ENCODE assay signal across 22 mouse cellular contexts in the genomic region with DNA sequence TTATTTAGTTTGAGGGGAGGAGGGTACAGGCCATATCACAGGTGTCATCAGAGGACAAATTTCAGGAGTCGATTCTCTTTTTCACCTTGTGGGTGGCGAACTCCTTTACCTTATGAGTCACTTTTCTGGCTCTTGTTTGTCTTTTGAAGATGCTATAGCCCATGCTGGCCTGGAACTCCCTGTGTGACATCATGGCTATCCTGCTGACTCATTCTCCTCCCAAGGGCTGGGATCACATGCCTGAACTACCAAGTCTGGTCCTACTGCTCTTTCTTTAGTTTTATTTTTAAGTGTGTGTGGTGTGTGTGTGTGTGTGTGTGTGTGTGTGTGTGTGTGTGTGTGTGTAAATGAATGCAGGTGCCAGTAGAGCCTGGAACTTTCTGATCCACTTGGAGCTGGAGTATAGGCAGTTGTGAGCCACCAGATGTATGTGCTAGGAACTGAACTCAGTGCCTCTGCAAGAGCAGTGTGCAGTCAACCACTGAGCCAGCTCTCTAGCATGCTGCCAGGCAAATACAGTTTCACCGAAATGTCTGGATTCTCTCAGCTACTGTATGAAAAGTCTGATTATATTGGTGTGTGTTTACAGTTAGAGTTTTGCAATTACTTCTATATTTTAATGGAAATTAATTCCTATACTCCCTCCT. TPM values are rescaled to one million over a fixed set of nuclear protein-coding genes. Genes with fewer than 3 reads are reported as not detected.
DNase-seq lines count a peak whose midpoint lies in the region; ATAC-seq and TF ChIP-seq lines count a peak whose summit lies in the region.
"Had no signal": no experiment of that assay in that cellular context is flagged by ENCODE, and none has a peak within 500 bp of the region (broad histone marks: within the 10 kb centered on the region; RNA-seq: fewer than 3 reads in every experiment).

No protein-coding gene starts in this region.

- no peak for TF ChIP-seq RAD21 in MEL (IDR thresholded peaks at IDR 0.05; ENCODE audit: low read depth, low read length)

- no peak for TF ChIP-seq EP300 in MEL (IDR thresholded peaks at IDR 0.05; ENCODE audit: low read depth in 1 of 2, low read length in 2 of 2)

- peaks cover 0 to 2% of the 10 kb centered on the region in 2 experiments; a peak in 3 of 4 replicates for H3K36me3 ChIP-seq in MEL (ENCODE audit: control insufficient read depth in 1 of 2, insufficient read depth in 2 of 2, low read length in 2 of 2)
- H3K36me3 ChIP-seq in liver, embryonic 12.5 days = no peaks in the 10 kb centered on the region
- no peaks in the 10 kb centered on the region for H3K36me3 ChIP-seq in hindbrain, postnatal 0 days (ENCODE audit: insufficient read depth, low read length)
- H3K36me3 ChIP-seq in forebrain, embryonic 12.5 days (replicated peaks) = no peaks in the 10 kb centered on the region
- H3K36me3 ChIP-seq: forebrain, embryonic 15.5 days; heart, embryonic 10.5 days; lung, embryonic 15.5 days; neural tube, embryonic 15.5 days had no signal

- no peak overlapping the region for H3K27ac ChIP-seq in MEL (ENCODE audit: control insufficient read depth, low read depth, low read length)
- peak overlapping the region; percentile 72 for H3K27ac ChIP-seq in liver, embryonic 12.5 days
- H3K27ac ChIP-seq in hindbrain, postnatal 0 days = no peak overlapping the region
- H3K27ac ChIP-seq in forebrain, embryonic 12.5 days = no peak overlapping the region
- H3K27ac ChIP-seq: forebrain, embryonic 15.5 days; heart, embryonic 10.5 days; lung, embryonic 15.5 days; neural tube, embryonic 15.5 days had no signal

- TF ChIP-seq CTCF in MEL (IDR thresholded peaks at IDR 0.05 in 2 of 3, conservative IDR thresholded peaks at IDR 0.05 in 1 of 3; ENCODE audit: control insufficient read depth in 1 of 3, insufficient read depth in 1 of 3, low read depth in 2 of 3, low read length in 3 of 3, poor library complexity in 1 of 3, severe bottlenecking in 1 of 3) = no peak
- TF ChIP-seq CTCF in hindbrain, postnatal 0 days (IDR thresholded peaks at IDR 0.05; ENCODE audit: low read depth) = no peak

- H3K4me2 ChIP-seq in liver, embryonic 12.5 days = no peak overlapping the region
- no peak overlapping the region for H3K4me2 ChIP-seq in hindbrain, postnatal 0 days (ENCODE audit: low read depth, low read length)
- H3K4me2 ChIP-seq in forebrain, embryonic 12.5 days = no peak overlapping the region
- H3K4me2 ChIP-seq: forebrain, embryonic 15.5 days; lung, embryonic 15.5 days; neural tube, embryonic 15.5 days had no signal

- H3K9ac ChIP-seq in MEL (ENCODE audit: control insufficient read depth, low read depth, low read length, poor library complexity, severe bottlenecking) = no peak overlapping the region
- H3K9ac ChIP-seq in liver, embryonic 12.5 days = no peak overlapping the region
- no peak overlapping the region for H3K9ac ChIP-seq in hindbrain, postnatal 0 days (replicated peaks; ENCODE audit: low read length)
- no peak overlapping the region for H3K9ac ChIP-seq in forebrain, embryonic 12.5 days
- H3K9ac ChIP-seq: forebrain, embryonic 15.5 days; lung, embryonic 15.5 days; neural tube, embryonic 15.5 days had no signal

- H3K9me3 ChIP-seq in MEL (replicated peaks; ENCODE audit: insufficient read depth, low read length) = no peaks in the 10 kb centered on the region
- H3K9me3 ChIP-seq in liver, embryonic 12.5 days (replicated peaks) = no peaks in the 10 kb centered on the region
- no peaks in the 10 kb centered on the region for H3K9me3 ChIP-seq in hindbrain, postnatal 0 days (ENCODE audit: low read length)
- no peaks in the 10 kb centered on the region for H3K9me3 ChIP-seq in forebrain, embryonic 12.5 days
- H3K9me3 ChIP-seq: forebrain, embryonic 15.5 days; heart, embryonic 10.5 days; lung, embryonic 15.5 days; megakaryocyte, embryonic 14.5 days; neural tube, embryonic 15.5 days had no signal

- no peaks in the 10 kb centered on the region for H3K27me3 ChIP-seq in MEL (ENCODE audit: control insufficient read depth in 1 of 2, insufficient read depth in 2 of 2, low read length in 2 of 2)
- no peaks in the 10 kb centered on the region for H3K27me3 ChIP-seq in liver, embryonic 12.5 days (replicated peaks)
- H3K27me3 ChIP-seq in hindbrain, postnatal 0 days (ENCODE audit: insufficient read depth, low read length) = no peaks in the 10 kb centered on the region
- H3K27me3 ChIP-seq in forebrain, embryonic 12.5 days = no peaks in the 10 kb centered on the region
- H3K27me3 ChIP-seq: forebrain, embryonic 15.5 days; lung, embryonic 15.5 days; megakaryocyte, embryonic 14.5 days; neural tube, embryonic 15.5 days had no signal

- no peak for TF ChIP-seq POLR2A in MEL (IDR thresholded peaks at IDR 0.05; ENCODE audit: control insufficient read depth in 1 of 2, insufficient read depth in 1 of 2, low read depth in 1 of 2, low read length in 2 of 2, poor library complexity in 1 of 2)

- H3K79me2 ChIP-seq in MEL (ENCODE audit: control insufficient read depth, insufficient read depth, low read length, poor library complexity) = no peaks in the 10 kb centered on the region

- 0 out of 4 replicates have a peak, but pooled peaks cover 0 to 4% of the 10 kb centered on the region in 2 experiments for H3K4me1 ChIP-seq in MEL (ENCODE audit: control insufficient read depth in 1 of 2, insufficient read depth in 2 of 2, low read length in 2 of 2)
- H3K4me1 ChIP-seq in liver, embryonic 12.5 days = peaks cover 22% of the 10 kb centered on the region
- H3K4me1 ChIP-seq in hindbrain, postnatal 0 days (ENCODE audit: insufficient read depth, low read length) = no peaks in the 10 kb centered on the region
- H3K4me1 ChIP-seq in forebrain, embryonic 12.5 days = no peaks in the 10 kb centered on the region
- H3K4me1 ChIP-seq: forebrain, embryonic 15.5 days; heart, embryonic 10.5 days; lung, embryonic 15.5 days; neural tube, embryonic 15.5 days had no signal

- no peak overlapping the region for H3K4me3 ChIP-seq in MEL (ENCODE audit: control insufficient read depth in 1 of 2, insufficient read depth in 1 of 2, low read depth in 2 of 2, low read length in 2 of 2)
- no peak overlapping the region for H3K4me3 ChIP-seq in liver, embryonic 12.5 days
- no peak overlapping the region for H3K4me3 ChIP-seq in hindbrain, postnatal 0 days (ENCODE audit: low read length)
- no peak overlapping the region for H3K4me3 ChIP-seq in forebrain, embryonic 12.5 days (replicated peaks)
- H3K4me3 ChIP-seq: forebrain, embryonic 15.5 days; heart, embryonic 10.5 days; lung, embryonic 15.5 days; megakaryocyte, embryonic 14.5 days; neural tube, embryonic 15.5 days had no signal

- WGBS in liver, embryonic 12.5 days (ENCODE audit: insufficient replicate concordance) = 76% methylated on average over 3 of the region's 3 CpGs
- 83% methylated on average over 3 of the region's 3 CpGs for WGBS in hindbrain, postnatal 0 days
- WGBS in forebrain, embryonic 12.5 days = 86% methylated on average over 3 of the region's 3 CpGs

- ATAC-seq in liver, embryonic 12.5 days = peak; percentile 85
- no peak for ATAC-seq in hindbrain, postnatal 0 days
- no peak for ATAC-seq in forebrain, embryonic 12.5 days (ENCODE audit: low FRiP score)
- ATAC-seq: forebrain, embryonic 15.5 days had no signal

- peak; percentile 55 for DNase-seq in 3134 (ENCODE audit: extremely low read depth, insufficient read length, low spot score)
- no peak for DNase-seq in MEL (ENCODE audit: low read depth, low spot score)
- DNase-seq in adrenal gland, postnatal 36 days = peak; percentile 27 to 48
- DNase-seq in hindbrain, postnatal 0 days (ENCODE audit: low spot score) = no peak
- DNase-seq in cerebellum, postnatal 14 days = no peak
- DNase-seq in urinary bladder, adult 18-20 months (ENCODE audit: low spot score in 2 of 2) = no peak
- DNase-seq: gastrocnemius, postnatal 14 days; kidney, postnatal 36 days; right cerebral cortex, adult 18-20 months had no signal

TF ChIP-seq in MEL, 35 proteins besides CTCF, POLR2A, EP300 and RAD21 (continues in another document):
- TF ChIP-seq RCOR1 (IDR thresholded peaks at IDR 0.05; ENCODE audit: low read depth, low read length) = no peak
- TF ChIP-seq NRF1 (IDR thresholded peaks at IDR 0.05; ENCODE audit: insufficient read depth, low read depth, low read length, poor library complexity, severe bottlenecking) = no peak
- TF ChIP-seq CHD1 (IDR thresholded peaks at IDR 0.05; ENCODE audit: low read depth, low read length) = no peak
- no peak for TF ChIP-seq SMC3 (IDR thresholded peaks at IDR 0.05; ENCODE audit: low read depth, low read length)
- TF ChIP-seq POLR2AphosphoS5 (IDR thresholded peaks at IDR 0.05; ENCODE audit: borderline replicate concordance, low read depth, low read length) = no peak

RNA-seq across cellular contexts. Expression of a gene that starts 17.6 kb away (rescaled TPM):
- total RNA-seq in MEL (2012; rRNA removed) = not detected in 2 replicates
- under 1 TPM in 1 of 2 experiments, not detected in 1; 0.11 TPM for polyA plus RNA-seq in MEL (2012; ENCODE audit: insufficient read depth in 1 of 2, insufficient read length in 2 of 2, low read depth in 1 of 2, low replicate concordance in 2 of 2, missing spikeins in 1 of 2)
- total RNA-seq in adrenal gland, postnatal 36 days (2021) = not detected
- 0.25 TPM in 1 of 2 replicates, not detected in the other for polyA plus RNA-seq in liver, embryonic 12.5 days (2016; fragmentation: Nextera tagmentation; extraction: Ambion mirVana)
- 1.9 TPM in 1 of 2 replicates, not detected in the other for total RNA-seq in hindbrain, postnatal 0 days (2014; rRNA removed)
- polyA plus RNA-seq in hindbrain, postnatal 0 days (2015; fragmentation: Nextera tagmentation; extraction: Ambion mirVana) = 0.38 and 1.2 TPM in 2 replicates
- 0.31 and 0.42 TPM in 2 replicates for polyA plus RNA-seq in forebrain, embryonic 12.5 days (2016; fragmentation: Nextera tagmentation; extraction: Ambion mirVana)
- total RNA-seq: common myeloid progenitor, adult 5-6 weeks; gastrocnemius, postnatal 14 days; hematopoietic stem cell, adult 5-6 weeks had no signal
- polyA plus RNA-seq: embryonic facial prominence, embryonic 14.5 days; heart, embryonic 10.5 days; intestine, embryonic 14.5 days; lung, embryonic 15.5 days had no signal

RNA-seq across cellular contexts. Expression of a gene that starts 22.8 kb away (rescaled TPM):
- total RNA-seq in MEL (2012; rRNA removed) = 321 and 385 TPM in 2 replicates
- 100 to 1,000 TPM; 128 to 496 TPM for polyA plus RNA-seq in MEL (2012; ENCODE audit: insufficient read depth in 1 of 2, insufficient read length in 2 of 2, low read depth in 1 of 2, low replicate concordance in 2 of 2, missing spikeins in 1 of 2)
- under 1 TPM in 1 of 2 experiments, not detected in 1; 0.26 TPM for total RNA-seq in adrenal gland, postnatal 36 days (2021)
- 148 and 156 TPM in 2 replicates for polyA plus RNA-seq in liver, embryonic 12.5 days (2016; fragmentation: Nextera tagmentation; extraction: Ambion mirVana)
- total RNA-seq in hindbrain, postnatal 0 days (2014; rRNA removed) = not detected in 2 replicates
- not detected in 2 replicates for polyA plus RNA-seq in hindbrain, postnatal 0 days (2015; fragmentation: Nextera tagmentation; extraction: Ambion mirVana)
- polyA plus RNA-seq in forebrain, embryonic 12.5 days (2016; fragmentation: Nextera tagmentation; extraction: Ambion mirVana) = 0.87 and 0.97 TPM in 2 replicates
- total RNA-seq: layer of hippocampus, postnatal 25 days; left cerebral cortex, postnatal 36 days had no signal
- polyA plus RNA-seq: neural tube, embryonic 15.5 days had no signal

RNA-seq across cellular contexts. Expression of a gene that starts 53.0 kb away (rescaled TPM):
- 6.3 and 7.8 TPM in 2 replicates for total RNA-seq in MEL (2012; rRNA removed)
- polyA plus RNA-seq in MEL (2012; ENCODE audit: insufficient read depth in 1 of 2, insufficient read length in 2 of 2, low read depth in 1 of 2, low replicate concordance in 2 of 2, missing spikeins in 1 of 2) = 10 to 100 TPM in 1 of 2 experiments, not detected in 1; 19.7 TPM
- 10 to 100 TPM; 16.5 to 17.3 TPM for total RNA-seq in adrenal gland, postnatal 36 days (2021)
- polyA plus RNA-seq in liver, embryonic 12.5 days (2016; fragmentation: Nextera tagmentation; extraction: Ambion mirVana) = 15.4 and 15.8 TPM in 2 replicates
- 97.9 and 105 TPM in 2 replicates for total RNA-seq in hindbrain, postnatal 0 days (2014; rRNA removed)
- polyA plus RNA-seq in hindbrain, postnatal 0 days (2015; fragmentation: Nextera tagmentation; extraction: Ambion mirVana) = 54.5 and 57.4 TPM in 2 replicates
- polyA plus RNA-seq in forebrain, embryonic 12.5 days (2016; fragmentation: Nextera tagmentation; extraction: Ambion mirVana) = 81.5 and 85.6 TPM in 2 replicates

Comparison
In these comparisons a context has a peak if more than half of its experiments do, and no peak if none do; other contexts are left out.
1. DNase-seq: peak in 3134 (single experiment) and adrenal gland, postnatal 36 days (2 of 2); none in MEL (single experiment), hindbrain, postnatal 0 days (single experiment), cerebellum, postnatal 14 days (0 of 2) and urinary bladder, adult 18-20 months (0 of 2).
2. RNA of a gene that starts 22.8 kb away (polyA plus RNA-seq): 128 to 496 TPM in MEL and 148 to 156 TPM in liver, embryonic 12.5 days; 0.87 to 0.97 TPM in forebrain, embryonic 12.5 days and not detected in hindbrain, postnatal 0 days; every median in the first group is over 10 times any median in the second.